Mouse (Mus musculus) kidney, postnatal 0 days (tissue): Measurements from ENCODE around the gene Hist1h2be. TPM values are rescaled to one million over a fixed set of nuclear protein-coding genes. Genes with fewer than 3 reads are reported as not detected.
"Not testable (repeated sequence)": the region's sequence is repeated elsewhere in the genome, so short reads cannot be mapped to it uniquely, and the experiment has no call there.

Source experiments
- ATAC-seq: fragments of 200-750 bp; cut with Nextera tagmentation; replicated peaks from 2 replicates; pipeline ENCODE4 v1.8.0; 2017; ENCODE audit warnings: low read depth, moderate number of reproducible peaks, moderate TSS enrichment, moderate library complexity; ENCODE audit not compliant: low FRiP score
- DNase-seq: peaks from one replicate; pipeline ENCODE4 v3.0.0-alpha.2; 2016; ENCODE audit warnings: low spot score
- H3K27ac ChIP-seq: fragments of 300-500 bp; sonication (generic); 2 replicates; pipeline ENCODE4 v1.5.1; 2014; ENCODE audit warnings: mild to moderate bottlenecking
- H3K27me3 ChIP-seq: fragments of 300-500 bp; sonication (generic); 2 replicates; pipeline ENCODE4 v1.6.1; 2014; ENCODE audit warnings: low read length, mixed read lengths; ENCODE audit not compliant: insufficient read depth
- H3K36me3 ChIP-seq: fragments of 300-500 bp; sonication (generic); 2 replicates; pipeline ENCODE4 v1.6.1; 2014; ENCODE audit warnings: low read length, mixed read lengths; ENCODE audit not compliant: insufficient read depth
- H3K4me1 ChIP-seq: fragments of 300-500 bp; sonication (generic); replicated peaks from 2 replicates; pipeline ENCODE4 v1.6.1; 2014; ENCODE audit warnings: antibody characterized with exemption, low read length, mixed read lengths; ENCODE audit not compliant: insufficient read depth
- H3K4me2 ChIP-seq: fragments of 300-500 bp; sonication (generic); 2 replicates; pipeline ENCODE4 v1.6.1; 2014; ENCODE audit warnings: mild to moderate bottlenecking, low read length, moderate library complexity, mixed read lengths
- H3K4me3 ChIP-seq: fragments of 300-500 bp; sonication (generic); replicated peaks from 2 replicates; pipeline ENCODE4 v1.5.1; 2014; ENCODE audit warnings: low read depth, low read length
- H3K9ac ChIP-seq: fragments of 300-500 bp; sonication (generic); 2 replicates; pipeline ENCODE4 v1.6.1; 2014; ENCODE audit warnings: low read depth, low read length
- H3K9me3 ChIP-seq: fragments of 300-500 bp; sonication (generic); replicated peaks from 2 replicates; pipeline ENCODE4 v1.6.1; 2016; ENCODE audit warnings: low read length, inconsistent platforms, mixed read lengths
- CTCF ChIP-seq: IDR thresholded peaks from 2 replicates; pipeline ENCODE4 v1.5.1; 2016; ENCODE audit warnings: antibody characterized with exemption, low read depth, mild to moderate bottlenecking, moderate library complexity
- WGBS: fragments of 180-500 bp; shearing (Covaris S2); extraction: QIAGEN DNeasy Blood & Tissue Kit; methylation state at CpG from one replicate; pipeline ENCODE4 v1.1.7; 2014; 5-methylcytosine and 5-hydroxymethylcytosine counted together
- polyA plus RNA-seq: library from polyadenylated mRNA; unstranded; fragments of >200 nt; fragmentation: Nextera tagmentation; extraction: Ambion mirVana; gene quantifications from 2 replicates; pipeline ENCODE4 v1.2.1, GENCODE M21; 2015

Gene Hist1h2be
- polyA plus RNA-seq, 1 experiment from 2014 or later, result 0.83 TPM

GRCm38 (mm10) chr13:23572218-23573033 is 48.5 kb downstream of the Hist1h2be start:
- H3K4me2 ChIP-seq, result peak overlapping the region; percentile 64
- TF ChIP-seq CTCF, result no peak
- H3K27me3 ChIP-seq, result no peaks in the 10 kb centered on the region
- H3K4me1 ChIP-seq, result peaks cover 13% of the 10 kb centered on the region; the same call in 1 of the 2 replicates
- ATAC-seq, result no peak
- peak overlapping the region; percentile 48 for H3K4me3 ChIP-seq
- no peaks in the 10 kb centered on the region for H3K9me3 ChIP-seq
- peak; percentile 58 for DNase-seq
- WGBS, result 19% methylated on average over 2 of the region's 2 CpGs
- H3K36me3 ChIP-seq, result no peaks in the 10 kb centered on the region
- H3K27ac ChIP-seq, result peak overlapping the region; percentile 95
- H3K9ac ChIP-seq, result peak overlapping the region; percentile 47

GRCm38 (mm10) chr13:23571504-23572217 is 49.3 kb downstream of the Hist1h2be start:
- not testable (repeated sequence) for H3K27me3 ChIP-seq, H3K36me3 ChIP-seq, H3K9me3 ChIP-seq, ATAC-seq
- peak overlapping the region; percentile 64 for H3K4me2 ChIP-seq
- H3K4me3 ChIP-seq, result peak overlapping the region; percentile 48
- peaks cover 12% of the 10 kb centered on the region; the same call in 1 of the 2 replicates for H3K4me1 ChIP-seq
- peak overlapping the region; percentile 95 for H3K27ac ChIP-seq
- WGBS, result 1% methylated on average over 9 of the region's 34 CpGs
- H3K9ac ChIP-seq, result peak overlapping the region; percentile 47
- peak; percentile 48 for DNase-seq

- peak within 1 kb of the TSS; percentile 95 for H3K27ac ChIP-seq
- under 1% methylated on average over 18 of the region's 18 CpGs for WGBS
- 0 out of 2 replicates have a peak, but pooled peaks cover 7% of the 10 kb centered on the region for H3K4me1 ChIP-seq
- no peaks in the 10 kb centered on the region for H3K36me3 ChIP-seq
- ATAC-seq (peak; percentile 86), DNase-seq (peak; percentile 99)
- H3K4me2 ChIP-seq, result peak within 1 kb of the TSS; percentile 64
- TF ChIP-seq CTCF, result no peak
- no peaks in the 10 kb centered on the region for H3K9me3 ChIP-seq
- no peaks in the 10 kb centered on the region for H3K27me3 ChIP-seq
- peak within 1 kb of the TSS; percentile 55 for H3K9ac ChIP-seq
- H3K4me3 ChIP-seq, result peak within 1 kb of the TSS; percentile 48
Observed at GRCm38 (mm10) chr13:23571022-23571503, 49.9 kb downstream of the Hist1h2be start, which contains the start of the genes Hist1h2ae and Hist1h2bg. Gene Hist1h2ae (minus strand): TSS chr13:23571220. Gene Hist1h2bg (plus strand): TSS chr13:23571396.

GRCm38 (mm10) chr13:23570261-23571021 is 50.5 kb downstream of the Hist1h2be start:
- not testable (repeated sequence) for H3K27me3 ChIP-seq, H3K4me1 ChIP-seq, DNase-seq, H3K9me3 ChIP-seq, H3K36me3 ChIP-seq
- 2% methylated on average over 21 of the region's 41 CpGs for WGBS
- Histone ChIP-seq H3K4me2 (peak overlapping the region; percentile 64), H3K27ac (peak overlapping the region; percentile 95), H3K9ac (peak overlapping the region; percentile 55; the same call in 1 of the 2 replicates), H3K4me3 (peak overlapping the region; percentile 48)
- ATAC-seq, result peak; percentile 8; the same call in 1 of the 2 replicates

GRCm38 (mm10) chr13:23564482-23564881 is 56.4 kb downstream of the Hist1h2be start:
- H3K27ac ChIP-seq, result no peak overlapping the region
- TF ChIP-seq CTCF, result no peak
- H3K27me3 ChIP-seq, result no peaks in the 10 kb centered on the region
- 77% methylated on average over 2 of the region's 2 CpGs for WGBS
- no peaks in the 10 kb centered on the region for H3K4me1 ChIP-seq
- no peak overlapping the region for H3K4me3 ChIP-seq
- no peak overlapping the region for H3K9ac ChIP-seq
- H3K36me3 ChIP-seq, result no peaks in the 10 kb centered on the region
- H3K9me3 ChIP-seq, result no peaks in the 10 kb centered on the region
- ATAC-seq (no peak), DNase-seq (no peak)
- no peak overlapping the region for H3K4me2 ChIP-seq
